Mouse (Mus musculus): ENCODE data around the gene Ank2. TPM values are rescaled to one million over a fixed set of nuclear protein-coding genes. Genes with fewer than 3 reads are reported as not detected.

The Ank2 gene
- polyA plus RNA-seq, 1 experiment from 2014 or later = 189 TPM

GRCm38 (mm10) chr3:127140590-127140989 is 358.6 kb downstream of the Ank2 start:
- Histone ChIP-seq H3K36me3 (ENCODE audit: control insufficient read depth, insufficient read depth, low read length) (no peaks in the 10 kb centered on the region), H3K4me1 (ENCODE audit: control insufficient read depth, insufficient read depth, low read length) (no peaks in the 10 kb centered on the region), H3K4me3 (ENCODE audit: low read depth, low read length) (no peak overlapping the region), H3K27ac (ENCODE audit: low read length) (no peak overlapping the region), H3K9me3 (replicated peaks; ENCODE audit: control insufficient read depth, low read length, poor library complexity, severe bottlenecking) (no peaks in the 10 kb centered on the region), H3K27me3 (ENCODE audit: control insufficient read depth, insufficient read depth, low read depth, low read length) (no peaks in the 10 kb centered on the region), H3K4me2 (ENCODE audit: low read length) (no peak overlapping the region), H3K9ac (ENCODE audit: low read depth, low read length) (no peak overlapping the region)
- ATAC-seq = peak; percentile 45; the same call in 1 of the 2 replicates
- WGBS = 83% methylated on average over 8 of the region's 9 CpGs

DNA sequence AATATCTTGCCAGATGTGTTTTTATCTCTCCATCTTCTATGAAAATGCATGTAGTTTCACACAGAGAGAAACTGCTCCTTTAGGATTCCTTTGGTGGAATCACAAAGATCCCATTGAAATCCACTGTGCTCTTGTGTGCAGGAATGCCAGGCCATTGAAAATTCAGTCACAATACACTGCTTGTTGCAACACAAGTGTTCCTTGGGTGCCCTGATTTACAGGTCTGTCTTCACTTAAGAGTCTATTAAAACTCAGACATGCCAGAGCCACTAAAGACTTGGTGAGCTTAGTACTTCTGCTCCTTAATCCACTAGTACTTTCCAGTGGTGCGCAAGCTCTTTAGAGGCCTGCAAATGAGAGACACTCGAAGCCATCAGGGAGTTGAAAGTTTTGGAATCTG is 359.5 kb downstream of the Ank2 start:
- Histone ChIP-seq H3K27ac (ENCODE audit: low read length) (no peak overlapping the region), H3K9ac (ENCODE audit: low read depth, low read length) (no peak overlapping the region), H3K9me3 (replicated peaks; ENCODE audit: control insufficient read depth, low read length, poor library complexity, severe bottlenecking) (no peaks in the 10 kb centered on the region), H3K4me3 (ENCODE audit: low read depth, low read length) (no peak overlapping the region), H3K4me1 (ENCODE audit: control insufficient read depth, insufficient read depth, low read length) (no peaks in the 10 kb centered on the region), H3K36me3 (ENCODE audit: control insufficient read depth, insufficient read depth, low read length) (no peaks in the 10 kb centered on the region), H3K4me2 (ENCODE audit: low read length) (no peak overlapping the region), H3K27me3 (ENCODE audit: control insufficient read depth, insufficient read depth, low read depth, low read length) (no peaks in the 10 kb centered on the region)
- 77% methylated on average over 2 of the region's 2 CpGs for WGBS
- ATAC-seq = no peak; the same call in 1 of the 2 replicates

- 67% methylated on average over 5 of the region's 5 CpGs for WGBS
- H3K4me2 ChIP-seq (ENCODE audit: low read length) = no peak overlapping the region
These were observed 361.6 kb downstream of the Ank2 start for GRCm38 (mm10) chr3:127137508-127137907.

DNA sequence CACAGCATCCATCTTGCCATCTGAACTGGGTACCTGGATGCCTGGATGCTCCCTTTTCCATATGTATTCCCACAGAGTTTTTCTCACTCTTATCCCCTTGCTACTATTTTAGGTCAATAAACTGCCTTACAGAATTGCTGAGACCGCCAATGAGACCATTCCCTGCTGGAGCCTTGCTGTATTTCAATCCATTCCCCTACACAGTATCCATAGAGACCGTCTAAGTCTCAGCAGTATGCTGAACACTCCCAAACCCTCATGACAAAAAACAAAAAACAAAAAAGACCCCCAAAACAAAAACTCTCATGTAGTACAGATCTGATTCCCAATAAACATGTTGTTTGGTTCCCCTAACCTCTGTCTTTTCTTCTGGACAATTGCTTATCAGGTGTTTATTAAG is 365.1 kb downstream of the Ank2 start:
- Histone ChIP-seq H3K4me2 (ENCODE audit: low read length) (no peak overlapping the region), H3K4me3 (ENCODE audit: low read depth, low read length) (no peak overlapping the region), H3K27ac (ENCODE audit: low read length) (no peak overlapping the region), H3K4me1 (ENCODE audit: control insufficient read depth, insufficient read depth, low read length) (peaks cover 13% of the 10 kb centered on the region), H3K9ac (ENCODE audit: low read depth, low read length) (no peak overlapping the region), H3K9me3 (replicated peaks; ENCODE audit: control insufficient read depth, low read length, poor library complexity, severe bottlenecking) (no peaks in the 10 kb centered on the region), H3K36me3 (ENCODE audit: control insufficient read depth, insufficient read depth, low read length) (no peaks in the 10 kb centered on the region), H3K27me3 (ENCODE audit: control insufficient read depth, insufficient read depth, low read depth, low read length) (no peaks in the 10 kb centered on the region)
- no peak for ATAC-seq
- WGBS = 48% methylated on average over 2 of the region's 2 CpGs

More at GRCm38 (mm10) chr3:127137508-127137907, 361.6 kb downstream of the Ank2 start:
- no peaks in the 10 kb centered on the region for H3K27me3 ChIP-seq (ENCODE audit: control insufficient read depth, insufficient read depth, low read depth, low read length)
- no peak overlapping the region for H3K9ac ChIP-seq (ENCODE audit: low read depth, low read length)
- H3K9me3 ChIP-seq (replicated peaks; ENCODE audit: control insufficient read depth, low read length, poor library complexity, severe bottlenecking) = no peaks in the 10 kb centered on the region
- H3K4me3 ChIP-seq (ENCODE audit: low read depth, low read length) = no peak overlapping the region
- no peaks in the 10 kb centered on the region for H3K36me3 ChIP-seq (ENCODE audit: control insufficient read depth, insufficient read depth, low read length)
- H3K4me1 ChIP-seq (ENCODE audit: control insufficient read depth, insufficient read depth, low read length) = peaks cover 4% of the 10 kb centered on the region; the same call in 1 of the 2 replicates
- no peak overlapping the region for H3K27ac ChIP-seq (ENCODE audit: low read length)
- ATAC-seq = no peak

- peaks cover 17% of the 10 kb centered on the region for H3K4me1 ChIP-seq (ENCODE audit: control insufficient read depth, insufficient read depth, low read length)
- no peak overlapping the region for H3K27ac ChIP-seq (ENCODE audit: low read length)
- ATAC-seq = no peak
- WGBS = 30% methylated on average over 3 of the region's 3 CpGs
- no peaks in the 10 kb centered on the region for H3K36me3 ChIP-seq (ENCODE audit: control insufficient read depth, insufficient read depth, low read length)
- H3K9ac ChIP-seq (ENCODE audit: low read depth, low read length) = no peak overlapping the region
- H3K4me2 ChIP-seq (ENCODE audit: low read length) = no peak overlapping the region
- H3K4me3 ChIP-seq (ENCODE audit: low read depth, low read length) = no peak overlapping the region
- no peaks in the 10 kb centered on the region for H3K9me3 ChIP-seq (replicated peaks; ENCODE audit: control insufficient read depth, low read length, poor library complexity, severe bottlenecking)
- H3K27me3 ChIP-seq (ENCODE audit: control insufficient read depth, insufficient read depth, low read depth, low read length) = no peaks in the 10 kb centered on the region
These were observed 368.1 kb downstream of the Ank2 start for GRCm38 (mm10) chr3:127131048-127131447.

DNA sequence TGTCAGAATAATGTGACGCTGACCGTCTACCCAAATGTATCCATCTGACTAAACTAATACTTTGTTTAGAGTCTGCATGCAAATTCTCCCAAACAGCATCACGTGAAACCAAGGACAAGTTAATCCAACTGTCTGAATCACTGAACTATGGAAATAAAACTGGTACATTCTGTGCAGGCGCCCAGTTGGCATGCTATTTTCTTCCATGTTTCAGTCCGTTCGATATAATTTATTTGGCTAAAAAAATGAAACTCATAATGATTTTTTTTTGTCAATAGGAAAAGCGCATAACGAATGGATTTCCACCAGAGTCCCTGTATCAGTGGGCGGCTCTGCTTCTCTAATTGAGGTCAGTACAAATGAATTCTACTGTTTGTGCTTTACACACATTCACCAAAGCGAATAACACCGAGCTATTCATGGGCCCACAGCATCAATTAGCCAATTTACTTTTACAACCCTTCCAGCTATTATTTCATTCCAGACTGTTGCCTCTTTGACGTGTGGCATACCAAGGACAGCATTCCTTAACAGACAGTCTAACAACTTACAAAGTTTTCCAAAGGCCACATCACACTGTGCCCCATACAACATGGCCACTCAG is 368.9 kb downstream of the Ank2 start:
- H3K36me3 ChIP-seq (ENCODE audit: control insufficient read depth, insufficient read depth, low read length) = no peaks in the 10 kb centered on the region
- no peak for ATAC-seq
- no peak overlapping the region for H3K9ac ChIP-seq (ENCODE audit: low read depth, low read length)
- H3K4me3 ChIP-seq (ENCODE audit: low read depth, low read length) = no peak overlapping the region
- no peak overlapping the region for H3K4me2 ChIP-seq (ENCODE audit: low read length)
- 71% methylated on average over 12 of the region's 12 CpGs for WGBS
- H3K27me3 ChIP-seq (ENCODE audit: control insufficient read depth, insufficient read depth, low read depth, low read length) = no peaks in the 10 kb centered on the region
- no peak overlapping the region for H3K27ac ChIP-seq (ENCODE audit: low read length)
- H3K9me3 ChIP-seq (replicated peaks; ENCODE audit: control insufficient read depth, low read length, poor library complexity, severe bottlenecking) = no peaks in the 10 kb centered on the region
- H3K4me1 ChIP-seq (ENCODE audit: control insufficient read depth, insufficient read depth, low read length) = peaks cover 17% of the 10 kb centered on the region

- 60% methylated on average over 1 of the region's 1 CpGs for WGBS
- H3K4me2 ChIP-seq (ENCODE audit: low read length) = no peak overlapping the region
- no peaks in the 10 kb centered on the region for H3K27me3 ChIP-seq (ENCODE audit: control insufficient read depth, insufficient read depth, low read depth, low read length)
- H3K36me3 ChIP-seq (ENCODE audit: control insufficient read depth, insufficient read depth, low read length) = no peaks in the 10 kb centered on the region
- peaks cover 17% of the 10 kb centered on the region for H3K4me1 ChIP-seq (ENCODE audit: control insufficient read depth, insufficient read depth, low read length)
- no peak overlapping the region for H3K27ac ChIP-seq (ENCODE audit: low read length)
- ATAC-seq = no peak
- no peaks in the 10 kb centered on the region for H3K9me3 ChIP-seq (replicated peaks; ENCODE audit: control insufficient read depth, low read length, poor library complexity, severe bottlenecking)
- H3K9ac ChIP-seq (ENCODE audit: low read depth, low read length) = no peak overlapping the region
- no peak overlapping the region for H3K4me3 ChIP-seq (ENCODE audit: low read depth, low read length)
These were observed 369.4 kb downstream of the Ank2 start for GRCm38 (mm10) chr3:127129750-127130149.

GRCm38 (mm10) chr3:127127611-127128010 is 371.5 kb downstream of the Ank2 start:
- peaks cover 24% of the 10 kb centered on the region for H3K4me1 ChIP-seq (ENCODE audit: control insufficient read depth, insufficient read depth, low read length)
- H3K27me3 ChIP-seq (ENCODE audit: control insufficient read depth, insufficient read depth, low read depth, low read length) = no peaks in the 10 kb centered on the region
- no peak overlapping the region for H3K27ac ChIP-seq (ENCODE audit: low read length)
- H3K4me3 ChIP-seq (ENCODE audit: low read depth, low read length) = no peak overlapping the region
- H3K36me3 ChIP-seq (ENCODE audit: control insufficient read depth, insufficient read depth, low read length) = no peaks in the 10 kb centered on the region
- 77% methylated on average over 1 of the region's 1 CpGs for WGBS
- no peak for ATAC-seq
- H3K9me3 ChIP-seq (replicated peaks; ENCODE audit: control insufficient read depth, low read length, poor library complexity, severe bottlenecking) = no peaks in the 10 kb centered on the region
- no peak overlapping the region for H3K4me2 ChIP-seq (ENCODE audit: low read length)
- no peak overlapping the region for H3K9ac ChIP-seq (ENCODE audit: low read depth, low read length)

GRCm38 (mm10) chr3:127126220-127126619 is 372.9 kb downstream of the Ank2 start:
- no peak for ATAC-seq
- no peak overlapping the region for H3K27ac ChIP-seq (ENCODE audit: low read length)
- 54% methylated on average over 3 of the region's 3 CpGs for WGBS
- no peaks in the 10 kb centered on the region for H3K36me3 ChIP-seq (ENCODE audit: control insufficient read depth, insufficient read depth, low read length)
- H3K4me3 ChIP-seq (ENCODE audit: low read depth, low read length) = no peak overlapping the region
- peaks cover 23% of the 10 kb centered on the region for H3K4me1 ChIP-seq (ENCODE audit: control insufficient read depth, insufficient read depth, low read length)
- H3K9me3 ChIP-seq (replicated peaks; ENCODE audit: control insufficient read depth, low read length, poor library complexity, severe bottlenecking) = no peaks in the 10 kb centered on the region
- no peak overlapping the region for H3K9ac ChIP-seq (ENCODE audit: low read depth, low read length)
- H3K4me2 ChIP-seq (ENCODE audit: low read length) = no peak overlapping the region
- no peaks in the 10 kb centered on the region for H3K27me3 ChIP-seq (ENCODE audit: control insufficient read depth, insufficient read depth, low read depth, low read length)
